Mouse (Mus musculus) brain, embryonic 14.5 days (tissue): ENCODE measurements around the gene Atp4b.

Experiments
- CTCF ChIP-seq: fragments of 200-500 bp; IDR thresholded peaks from 2 replicates; pipeline ENCODE4 v1.5.1; 2012; ENCODE audit warnings: inconsistent platforms, mild to moderate bottlenecking, moderate library complexity, borderline replicate concordance; ENCODE audit not compliant: insufficient read depth, insufficient read length; ENCODE audit errors: extremely low read depth
- POLR2A ChIP-seq: fragments of 200-500 bp; IDR thresholded peaks from 2 replicates; pipeline ENCODE4 v1.6.1; 2012; ENCODE audit warnings: mild to moderate bottlenecking, inconsistent platforms, borderline replicate concordance; ENCODE audit not compliant: poor library complexity, insufficient read depth, insufficient read length, severe bottlenecking; ENCODE audit errors: extremely low read depth

DNA sequence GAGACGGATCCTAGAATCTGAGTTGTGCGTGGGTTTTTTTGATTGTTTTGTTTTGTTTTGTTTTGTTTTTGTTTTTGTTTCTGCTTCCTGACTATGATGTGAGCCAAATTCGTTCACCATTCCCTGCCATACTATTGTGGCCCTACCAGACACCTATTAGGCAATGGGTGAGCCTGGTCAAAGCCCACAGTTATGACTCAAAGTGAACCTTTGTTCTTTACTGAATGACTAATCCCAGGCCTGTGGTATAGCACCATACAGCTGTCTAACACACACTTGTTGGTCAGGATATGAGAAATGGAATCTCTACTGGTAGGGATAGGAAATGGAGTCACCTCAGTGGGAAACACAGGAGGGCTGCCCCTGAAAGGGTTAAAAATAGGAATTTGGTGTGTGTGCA lies 14.1 kb downstream of the Atp4b start:
- TF ChIP-seq CTCF (no peak), POLR2A (no peak)
